Mouse (Mus musculus) c-Kit-negative CD71-positive TER-119-positive erythroid progenitor cells, embryonic 14.5 days (primary cell): Measurements from ENCODE around the gene Tcl1.
"Not testable (repeated sequence)": the region's sequence is repeated elsewhere in the genome, so short reads cannot be mapped to it uniquely, and the experiment has no call there.

ENCODE experiments used
- DNase-seq: peaks from one replicate; pipeline ENCODE4 v3.0.0-alpha.2; 2013; ENCODE audit warnings: low read depth, low spot score

Gene Tcl1

DNA sequence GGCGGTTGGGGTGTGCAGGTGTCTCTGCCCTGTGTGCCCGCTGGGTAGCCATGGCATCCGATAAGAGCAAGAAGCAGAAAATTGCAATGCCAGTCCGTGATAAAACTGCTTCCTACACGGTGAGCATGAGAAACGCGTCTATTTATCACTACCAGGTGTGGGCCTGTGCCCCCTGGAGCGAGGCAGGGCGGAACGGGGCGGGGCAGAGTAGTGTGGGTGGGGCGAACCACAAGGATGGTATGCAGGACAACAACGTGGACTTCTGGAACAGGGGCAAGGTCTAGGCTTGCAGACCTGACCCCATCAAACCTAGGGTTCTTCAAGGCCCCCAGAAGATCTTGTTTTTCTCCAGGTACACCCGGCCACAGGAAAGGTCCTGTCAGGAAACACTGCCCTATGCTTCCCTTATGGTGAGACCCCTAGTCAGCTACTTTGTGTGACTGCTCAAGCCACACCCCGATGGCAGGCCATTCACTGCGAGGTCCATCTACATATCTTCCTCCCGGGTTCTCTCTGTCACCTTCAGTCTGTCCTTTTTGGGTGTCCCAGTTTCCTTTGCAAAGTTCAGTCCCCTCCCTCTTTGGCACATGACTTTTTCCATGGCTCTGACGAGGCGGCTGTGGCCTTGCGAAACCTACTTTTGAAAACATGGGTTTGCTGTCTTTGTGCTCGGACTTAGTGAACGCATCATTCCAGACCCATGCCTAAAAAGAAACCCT, at the start of gene Tcl1:
Gene Tcl1 (minus strand): TSS at position 193 of the 719 bp plus-strand sequence.
- no peak for DNase-seq

GRCm38 (mm10) chr12:105271016-105271965, 48.7 kb upstream of the Tcl1 start:
- no peak for DNase-seq

GRCm38 (mm10) chr12:105267076-105267475, 44.5 kb upstream of the Tcl1 start:
- DNase-seq = no peak

GRCm38 (mm10) chr12:105266096-105266495, 43.5 kb upstream of the Tcl1 start:
- no peak for DNase-seq

DNA sequence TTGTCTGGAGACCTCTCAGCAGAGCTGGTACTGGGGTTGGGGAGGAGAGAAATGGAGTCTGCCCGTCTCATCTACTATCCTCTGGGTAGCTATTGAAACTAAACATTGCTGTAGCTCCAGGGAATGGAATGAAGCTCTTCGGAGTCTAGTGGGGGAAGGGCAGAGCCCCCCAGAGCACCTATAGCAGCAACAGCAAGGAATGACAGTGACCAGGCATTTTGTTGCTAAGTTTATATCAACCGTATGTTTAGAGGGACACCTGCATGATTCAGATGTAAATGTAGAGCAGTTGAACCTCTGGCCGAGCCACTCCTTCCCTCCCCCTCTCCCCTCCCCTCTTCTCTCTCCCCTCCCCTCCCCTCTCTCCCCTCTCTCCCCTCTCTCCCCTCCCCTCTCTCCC, 36.6 kb upstream of the Tcl1 start:
- no peak for DNase-seq

DNA sequence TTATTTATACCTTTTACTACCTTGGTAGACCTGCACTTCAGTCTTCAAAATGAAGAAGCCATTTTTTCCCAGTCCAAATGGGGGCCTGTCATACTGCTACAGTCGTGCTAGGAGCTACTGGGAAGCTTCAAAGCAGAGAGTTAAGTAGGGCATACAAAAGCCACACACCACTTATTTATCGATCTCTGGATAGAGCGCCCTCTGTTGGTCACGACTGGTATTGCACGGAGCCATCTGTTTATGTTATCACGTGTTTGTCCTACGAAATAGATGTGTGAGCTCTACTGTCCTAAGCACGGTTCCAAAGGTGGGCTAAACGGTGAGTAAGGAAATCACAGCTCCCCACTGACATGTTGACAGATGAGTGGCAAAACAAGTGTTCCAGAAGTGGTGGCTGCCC, 36.2 kb upstream of the Tcl1 start:
- peak; percentile 15 for DNase-seq

DNA sequence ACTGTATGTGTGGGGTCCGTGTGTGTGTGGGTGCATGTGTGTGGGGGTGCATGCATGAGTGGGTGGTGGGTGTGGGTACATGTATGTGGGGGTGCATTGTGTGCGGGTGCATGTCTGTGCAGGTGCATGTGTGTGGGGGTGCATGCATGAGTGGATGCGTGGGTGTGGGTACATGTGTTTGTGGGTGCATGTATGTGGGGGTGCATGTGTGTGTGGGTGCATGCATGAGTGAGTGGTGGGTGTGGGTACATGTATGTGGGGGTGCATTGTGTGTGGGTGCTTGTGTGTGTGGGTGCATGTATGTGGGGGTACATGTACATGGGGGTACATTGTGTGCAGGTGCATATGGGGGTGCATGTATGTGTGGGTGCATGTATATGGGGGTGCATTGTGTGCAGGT, 31.2 kb upstream of the Tcl1 start:
- DNase-seq = no peak

- no peak for DNase-seq
Observed at GRCm38 (mm10) chr12:105248763-105249233, 26.2 kb upstream of the Tcl1 start.

- no peak for DNase-seq
Observed at GRCm38 (mm10) chr12:105239060-105239459, 16.5 kb upstream of the Tcl1 start.

- DNase-seq = no peak
Observed at GRCm38 (mm10) chr12:105235091-105235490, 12.5 kb upstream of the Tcl1 start.

DNA sequence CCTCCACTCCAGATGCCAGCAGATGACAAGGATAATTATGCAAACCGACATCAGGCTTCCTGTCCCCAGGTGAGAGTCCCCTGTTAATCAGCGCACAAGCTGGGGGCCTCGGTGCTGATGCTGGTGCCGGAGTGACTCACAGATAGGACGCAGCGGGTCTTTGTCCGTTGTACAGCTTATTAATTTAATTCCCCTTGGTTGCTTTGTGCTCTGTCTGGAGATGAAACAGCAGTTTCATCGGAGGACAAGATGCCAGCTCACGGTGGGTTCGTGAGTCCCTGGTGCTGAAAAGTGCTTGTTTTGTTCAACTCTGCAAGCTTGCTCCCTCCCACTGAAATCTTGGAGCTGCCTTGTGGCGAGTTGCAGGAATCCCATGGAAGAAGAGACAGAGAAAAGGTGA, 11.8 kb upstream of the Tcl1 start:
- DNase-seq = no peak

GRCm38 (mm10) chr12:105224621-105225320, 2.2 kb upstream of the Tcl1 start:
- DNase-seq = no peak

DNA sequence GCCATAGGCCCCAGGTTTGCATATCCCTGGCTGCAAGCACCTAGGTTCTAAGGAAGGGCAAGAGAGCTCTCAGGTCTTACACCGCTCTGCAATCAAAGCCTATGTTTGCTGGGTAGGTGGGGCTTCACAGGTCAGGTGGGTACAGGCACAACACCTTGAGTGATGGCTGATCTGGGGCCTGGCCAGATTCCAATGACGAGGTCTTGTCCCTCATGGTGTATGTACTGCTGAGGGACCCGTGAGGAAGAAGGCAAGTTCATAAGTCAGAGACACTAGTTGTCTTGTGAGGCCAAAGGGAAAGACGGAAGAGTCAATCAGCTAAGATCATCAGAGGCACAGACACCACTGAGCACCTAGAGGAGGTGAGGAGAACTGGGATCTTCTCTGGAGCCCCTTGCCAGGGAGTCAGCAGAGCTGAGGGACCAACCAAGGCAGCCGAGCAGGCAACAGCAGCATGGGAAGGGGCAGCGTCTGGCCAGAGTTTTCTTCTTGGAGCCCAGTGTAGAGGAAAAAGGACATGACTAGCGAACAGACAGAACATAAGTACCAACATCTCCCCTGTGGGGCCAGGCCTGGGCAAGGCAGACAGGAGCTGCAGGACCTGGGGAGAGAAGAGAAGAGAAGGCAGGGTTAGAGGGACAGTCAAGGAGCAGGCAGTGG, 5.4 kb downstream of the Tcl1 start:
- no peak for DNase-seq

GRCm38 (mm10) chr12:105209231-105209630, 13.4 kb downstream of the Tcl1 start:
- no peak for DNase-seq

- DNase-seq = no peak
Observed at GRCm38 (mm10) chr12:105208441-105208840, 14.2 kb downstream of the Tcl1 start.

DNA sequence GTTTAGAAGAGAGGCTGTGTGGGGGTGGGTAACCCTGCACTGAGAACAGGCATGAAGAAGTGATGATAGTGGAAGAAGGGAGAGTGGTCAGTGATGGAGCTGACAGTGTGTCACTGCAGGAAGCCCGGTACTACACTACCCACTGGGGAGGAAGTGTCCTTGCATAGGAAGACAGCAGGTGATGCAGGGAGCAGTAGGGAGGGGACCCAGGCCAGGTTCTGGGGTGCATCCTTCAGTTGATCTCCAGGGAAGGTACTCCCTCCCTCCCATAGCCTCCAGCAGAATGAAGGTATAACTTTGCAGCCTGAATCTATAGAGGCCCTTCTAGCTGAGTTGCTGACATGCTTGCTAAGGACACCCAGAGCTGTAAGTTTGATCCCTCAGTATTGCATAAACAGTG, 15.5 kb downstream of the Tcl1 start:
- no peak for DNase-seq

- DNase-seq = not testable (repeated sequence)
Observed at GRCm38 (mm10) chr12:105201657-105202056, 20.9 kb downstream of the Tcl1 start, which contains the start of gene Tcl1b4. Gene Tcl1b4 (plus strand): TSS chr12:105201957.

DNA sequence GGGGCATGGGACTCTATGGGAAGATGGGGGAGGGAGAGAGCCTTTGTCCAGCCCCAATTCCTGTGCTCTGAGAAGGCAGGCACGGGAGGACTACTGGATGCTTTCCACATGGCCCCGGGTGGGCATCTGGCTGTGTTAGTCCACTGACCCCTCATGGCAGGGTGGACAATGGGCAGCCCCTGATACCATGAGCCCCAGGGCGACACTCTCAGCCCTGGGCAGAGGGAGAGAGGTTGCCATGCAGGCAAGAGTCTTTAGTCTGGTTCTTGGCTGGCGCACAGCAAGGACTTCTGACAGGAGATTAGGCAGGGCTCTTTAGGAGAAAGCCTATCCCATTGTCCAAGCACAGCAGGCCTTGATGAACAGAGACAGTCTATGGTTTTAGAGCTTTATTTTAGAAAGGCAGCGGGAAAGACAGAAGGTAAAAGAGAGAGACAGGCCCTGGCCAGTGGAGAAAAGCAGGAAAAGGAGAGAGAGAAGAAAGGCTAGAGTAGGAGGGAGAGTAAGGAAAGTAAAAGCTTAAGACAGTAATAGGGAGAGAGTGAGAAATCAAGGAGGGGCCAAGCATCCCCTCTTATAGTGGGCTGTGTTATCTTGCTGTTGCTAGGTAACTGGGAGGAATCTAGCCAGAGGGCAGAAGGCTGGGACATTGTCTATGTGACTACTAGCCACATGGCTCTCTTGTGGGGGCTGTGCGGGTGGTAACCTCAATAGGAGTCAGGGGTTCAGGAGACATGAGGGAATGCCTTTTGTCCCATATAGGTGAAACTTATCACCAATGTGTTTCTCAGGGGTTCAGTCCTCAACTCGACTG, 22.7 kb downstream of the Tcl1 start:
- not testable (repeated sequence) for DNase-seq

DNA sequence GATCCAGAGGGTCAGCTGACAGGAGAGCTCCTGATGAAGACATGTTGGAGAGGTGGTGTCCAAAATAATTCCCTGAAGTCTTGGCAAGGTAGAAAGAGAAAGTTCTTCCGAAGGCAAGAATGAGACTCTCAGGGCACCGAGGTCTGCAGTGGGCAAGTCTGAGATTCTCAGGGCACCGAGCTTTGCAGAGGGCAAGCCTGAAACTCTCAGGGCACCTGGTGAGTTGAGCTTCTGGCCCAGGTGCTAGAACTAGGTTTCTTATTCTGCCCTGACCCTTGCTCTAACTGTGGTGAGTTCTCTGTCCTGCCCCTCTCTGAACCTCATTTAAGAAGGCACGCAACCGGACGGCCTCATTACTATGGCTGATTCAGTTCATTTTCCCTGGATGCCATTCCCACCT, 31.9 kb downstream of the Tcl1 start, which contains the start of gene Tcl1b3:
Gene Tcl1b3 (plus strand): TSS at position 301 of the 400 bp plus-strand sequence.
- not testable (repeated sequence) for DNase-seq

GRCm38 (mm10) chr12:105188980-105189379, 33.6 kb downstream of the Tcl1 start:
- DNase-seq = not testable (repeated sequence)
